Mouse (Mus musculus) CD8-positive naive resting alpha-beta T cell, adult 2 months (primary cell): ENCODE measurements around the gene Ccdc154.
"Not testable (repeated sequence)": the region's sequence is repeated elsewhere in the genome, so short reads cannot be mapped to it uniquely, and the experiment has no call there.

ENCODE experiments used
- DNase-seq, 2 experiments: peaks; one replicate each; pipeline ENCODE4 v3.0.0; 2022; ENCODE audit warnings: low read depth in 2 of 2, low spot score in 2 of 2

The Ccdc154 gene

DNA sequence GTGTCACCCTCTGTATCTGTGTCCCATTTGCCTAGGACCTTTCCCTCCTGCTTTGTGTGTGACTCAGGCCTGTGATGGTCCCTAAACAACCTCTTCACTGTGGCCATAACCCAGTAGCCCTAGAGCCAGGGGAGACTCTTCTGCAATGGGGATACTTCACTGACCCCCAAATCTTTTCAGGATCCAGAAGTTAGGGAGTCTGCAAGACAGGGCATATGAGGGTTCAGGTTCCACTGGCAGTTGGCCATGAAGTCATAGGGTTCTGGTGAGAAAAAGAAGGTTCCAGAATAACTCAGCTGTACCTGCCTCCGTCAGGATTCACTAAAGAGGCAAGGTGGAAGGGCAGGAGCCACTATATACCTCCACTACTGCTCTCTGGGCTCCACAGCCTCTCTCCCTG lies at the start of gene Ccdc154:
Gene Ccdc154, plus strand, starts transcription at position 301 of the 400 bp plus-strand sequence.
- DNase-seq = no peak

DNA sequence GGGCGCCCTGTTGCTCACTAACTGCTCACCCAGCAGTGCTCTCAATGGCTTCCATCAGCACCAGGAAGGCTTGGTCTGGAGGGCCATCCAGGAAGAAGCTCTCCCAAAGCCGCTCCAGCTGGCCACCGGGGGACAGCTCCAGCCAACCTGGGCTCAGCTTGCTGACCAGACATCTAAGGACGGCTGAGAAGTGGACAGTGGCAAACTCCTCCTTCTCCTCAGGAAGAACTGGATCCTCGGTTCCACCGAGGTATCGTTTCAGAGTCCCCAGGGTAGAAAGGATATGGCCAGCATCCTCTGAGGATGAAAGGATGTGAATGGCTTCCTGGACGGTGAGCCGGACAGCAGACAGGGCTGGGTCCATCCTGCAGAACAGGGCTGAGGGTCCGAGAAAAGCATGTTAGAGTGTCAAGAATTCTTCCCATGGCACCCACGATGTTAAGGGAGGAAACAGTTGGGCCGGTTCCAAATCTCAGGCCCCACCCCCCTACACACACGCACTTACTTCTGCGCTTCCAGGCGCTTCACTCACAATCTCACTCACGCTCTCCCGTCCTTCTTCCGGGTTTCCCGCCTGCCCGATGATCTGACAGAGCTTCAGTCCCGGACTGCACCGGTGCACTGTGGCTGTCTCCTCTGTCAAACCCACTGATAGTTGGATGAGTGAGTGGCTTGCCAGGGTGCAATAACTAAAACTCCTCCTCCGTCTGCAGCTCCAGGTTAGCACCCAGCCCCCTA lies 47.2 kb upstream of the Ccdc154 start:
- no peak for DNase-seq

DNA sequence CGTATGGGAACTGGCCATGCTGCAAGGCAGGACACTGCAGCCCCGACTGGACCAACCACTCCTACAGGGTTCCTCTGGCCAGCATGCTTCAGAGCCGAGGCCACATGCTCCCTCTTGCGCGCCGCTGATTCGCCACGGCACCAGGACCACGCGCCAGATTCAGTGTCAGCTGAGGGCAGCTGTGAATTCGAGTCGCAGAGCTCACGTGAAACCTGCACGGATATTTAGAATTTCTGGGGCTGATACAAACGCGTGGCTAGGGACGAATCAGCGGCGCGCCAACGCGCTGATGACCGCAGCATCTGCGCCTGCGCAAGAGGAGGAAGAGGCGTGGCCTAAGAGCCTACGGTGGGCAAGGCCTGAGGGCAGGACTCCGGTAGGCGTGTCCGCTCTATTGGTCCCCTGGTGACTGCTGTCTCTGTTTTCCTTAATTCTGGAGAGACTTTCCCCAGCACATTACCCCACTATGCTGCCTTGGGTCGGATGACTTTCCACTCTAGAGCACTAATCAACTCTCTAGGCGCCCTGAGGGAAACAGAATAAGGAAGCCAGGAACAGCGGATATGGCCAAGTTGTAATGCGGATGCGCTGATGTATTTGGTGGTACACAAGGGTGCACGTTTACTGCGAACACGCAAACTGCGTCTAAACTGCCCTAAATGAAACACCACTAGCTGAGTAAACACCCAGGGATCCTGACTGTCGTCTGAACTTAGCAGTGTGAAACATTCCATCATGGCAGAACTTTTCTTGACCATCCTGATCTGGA lies 46.4 kb upstream of the Ccdc154 start, which contains the start of gene Telo2:
Gene Telo2, minus strand, starts transcription at position 304 of the 769 bp plus-strand sequence.
- DNase-seq = peak; percentile 82 to 92

DNA sequence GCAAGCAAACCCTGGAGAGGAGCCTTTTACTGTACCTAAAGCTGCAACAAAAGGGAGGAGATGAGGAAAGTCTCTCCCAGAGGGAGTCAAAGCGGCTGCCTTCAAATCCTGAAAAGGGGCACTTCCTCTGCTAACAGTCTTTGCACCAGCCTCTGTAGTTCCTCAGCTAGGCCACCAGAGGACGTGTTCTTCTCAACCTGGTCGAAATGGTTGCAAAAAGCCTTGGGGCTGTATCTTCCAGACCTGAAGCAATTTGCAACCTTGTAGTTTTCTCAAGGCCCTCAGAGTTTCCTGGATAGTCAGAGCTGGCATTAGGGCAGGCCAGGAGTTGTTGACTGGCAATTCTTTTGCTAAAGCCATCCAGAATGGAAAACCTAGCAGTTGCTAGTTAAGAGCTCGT lies 45.0 kb upstream of the Ccdc154 start:
- DNase-seq = peak; percentile 25 to 55

DNA sequence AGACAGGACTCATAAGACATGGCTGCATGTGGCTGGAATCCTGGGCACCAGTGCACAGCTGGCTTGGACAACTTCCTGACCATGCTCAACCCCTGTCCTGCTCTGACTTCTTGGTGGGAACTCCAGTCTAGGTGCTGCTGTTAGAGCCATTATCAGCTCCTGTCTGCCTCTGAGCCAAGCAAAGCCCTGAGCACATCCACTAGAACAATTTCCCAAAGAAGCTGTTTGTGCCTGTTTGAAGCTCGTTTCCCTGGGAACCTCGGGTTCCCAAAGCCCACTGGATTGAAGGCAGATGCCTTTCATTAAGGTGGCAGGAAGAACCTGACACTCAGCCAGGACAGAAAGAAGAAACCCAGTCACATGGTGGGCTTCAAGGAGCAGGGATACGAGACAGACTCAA lies 41.9 kb upstream of the Ccdc154 start, which contains the start of gene Ptx4:
Gene Ptx4, plus strand, starts transcription at position 355 of the 400 bp plus-strand sequence.
- no peak for DNase-seq

DNA sequence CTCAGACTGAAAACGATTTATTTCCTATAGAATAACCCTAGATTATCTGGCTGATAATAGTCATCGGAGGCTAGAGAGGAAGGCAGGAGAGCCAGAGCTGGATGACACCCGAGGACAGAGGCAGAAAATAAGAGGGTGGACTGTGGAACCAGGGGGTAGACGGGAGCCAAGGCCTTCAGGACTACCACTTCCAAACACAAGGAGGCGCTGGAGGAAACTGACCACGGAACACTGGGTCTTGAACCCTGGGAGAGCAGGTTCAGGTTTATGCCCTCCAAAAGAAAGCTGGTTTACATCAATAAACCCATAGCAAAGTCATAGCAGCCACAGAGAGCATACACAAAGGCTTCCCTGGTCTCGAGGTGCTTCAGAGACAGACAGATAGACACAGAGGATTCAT lies 38.3 kb upstream of the Ccdc154 start:
- DNase-seq = peak; percentile 33 to 58

DNA sequence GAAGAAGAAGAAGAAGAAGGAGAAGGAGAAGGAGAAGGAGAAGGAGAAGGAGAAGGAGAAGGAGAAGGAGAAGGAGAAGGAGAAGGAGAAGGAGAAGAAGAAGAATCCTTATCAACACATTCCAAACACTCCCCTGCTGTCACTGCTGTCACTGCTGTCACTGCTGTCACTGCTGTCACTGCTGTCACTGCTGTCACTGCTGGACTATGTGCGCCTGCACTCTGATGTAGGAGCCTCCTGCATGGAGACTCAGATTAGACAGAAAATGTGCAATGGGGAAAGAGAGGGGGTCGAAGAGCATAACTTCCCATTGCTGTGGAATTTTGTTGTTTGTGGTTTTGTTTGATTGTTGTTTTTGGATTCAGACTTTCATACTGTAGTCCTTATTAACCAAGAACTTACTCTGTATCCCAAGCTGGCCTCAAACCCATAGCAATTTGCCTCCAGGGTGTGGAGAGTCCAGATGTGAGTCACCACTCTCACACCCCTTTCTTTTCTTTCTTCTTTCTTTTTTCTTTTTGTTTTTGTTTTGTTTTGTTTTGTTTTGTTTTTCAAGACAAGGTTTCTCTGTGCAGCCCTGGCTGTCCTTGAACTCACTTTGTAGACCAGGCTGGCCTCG lies 36.7 kb upstream of the Ccdc154 start:
- not testable (repeated sequence) for DNase-seq

DNA sequence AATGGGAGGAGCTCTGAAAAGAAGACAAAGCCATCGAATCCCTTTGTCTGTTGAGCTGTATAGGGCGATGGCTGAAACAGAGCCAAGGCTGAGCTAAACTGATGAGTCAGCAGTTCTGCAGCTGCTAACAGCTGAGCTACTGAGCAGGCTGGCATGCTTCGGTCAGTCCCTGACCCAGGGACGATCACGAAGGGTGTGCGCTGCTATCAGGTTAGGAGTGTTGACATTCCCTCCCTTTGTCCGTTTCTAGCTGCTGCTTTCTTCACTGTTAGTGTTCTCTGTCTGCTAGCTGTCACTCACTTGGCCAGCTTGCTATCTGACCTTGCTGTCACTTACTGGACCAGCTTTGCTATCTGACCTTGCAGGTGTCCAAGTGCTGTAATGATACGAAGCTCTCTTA lies 35.2 kb upstream of the Ccdc154 start:
- no peak for DNase-seq

DNA sequence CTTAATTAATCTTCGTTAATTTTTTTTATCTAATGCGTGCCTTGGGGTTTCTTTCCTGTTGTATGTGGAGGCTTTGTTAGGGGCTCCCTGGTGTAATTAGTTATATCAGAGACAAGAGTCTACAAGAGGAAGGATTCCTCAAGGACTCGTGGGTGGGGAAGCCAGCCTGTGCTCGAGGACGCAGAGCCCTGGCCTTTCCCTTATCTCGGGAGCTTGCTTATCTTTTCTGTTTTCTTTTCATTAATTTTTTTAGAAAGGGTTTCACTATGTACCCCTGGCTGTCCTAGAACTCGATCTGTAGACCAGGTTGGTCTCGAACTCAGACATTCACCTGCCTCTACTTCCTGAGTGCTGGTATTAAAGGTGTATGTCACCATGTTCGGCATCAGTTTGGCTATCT lies 34.6 kb upstream of the Ccdc154 start:
- DNase-seq = no peak

DNA sequence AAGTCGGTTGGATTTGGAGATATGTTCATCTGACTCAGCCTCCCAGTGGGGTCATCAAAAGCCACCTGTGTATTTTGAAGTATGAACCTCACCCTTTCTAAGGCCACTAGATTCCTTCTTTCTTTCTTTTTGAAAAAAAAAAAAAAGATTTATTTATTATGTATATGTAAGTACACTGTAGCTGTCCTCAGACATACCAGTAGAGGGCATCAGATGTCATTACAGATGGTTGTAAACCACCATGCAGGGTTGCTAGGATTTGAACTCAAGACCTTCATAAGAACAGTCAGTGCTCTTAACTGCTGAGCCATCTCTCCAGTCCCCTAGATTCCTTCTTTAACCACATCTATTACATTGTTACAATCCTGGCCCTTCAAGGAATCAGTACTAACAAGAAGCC lies 32.2 kb upstream of the Ccdc154 start:
- DNase-seq = no peak

DNA sequence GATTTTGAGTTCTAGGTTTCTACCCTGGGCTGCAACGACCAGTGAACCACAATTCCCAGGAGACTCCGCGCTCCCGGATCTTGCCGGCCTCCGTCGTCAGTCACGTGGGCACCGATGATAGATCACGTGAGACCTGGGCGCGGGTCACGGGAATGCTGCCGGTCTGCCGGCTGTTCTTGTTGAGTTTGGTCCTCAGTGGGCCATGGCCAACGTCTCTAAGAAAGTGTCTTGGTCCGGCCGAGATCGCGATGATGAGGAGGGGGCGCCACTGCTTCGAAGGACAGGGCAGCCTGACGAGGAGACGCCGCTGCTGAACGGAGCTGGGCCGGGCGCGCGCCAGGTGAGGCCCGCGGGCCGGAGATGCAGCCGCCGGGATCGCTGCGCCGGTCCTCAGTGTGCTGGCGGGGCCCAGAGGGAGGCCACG lies 29.0 kb upstream of the Ccdc154 start, which contains the start of gene Clcn7:
Gene Clcn7, plus strand, starts transcription at position 117 of the 424 bp plus-strand sequence.
- peak; percentile 70 to 77 for DNase-seq

DNA sequence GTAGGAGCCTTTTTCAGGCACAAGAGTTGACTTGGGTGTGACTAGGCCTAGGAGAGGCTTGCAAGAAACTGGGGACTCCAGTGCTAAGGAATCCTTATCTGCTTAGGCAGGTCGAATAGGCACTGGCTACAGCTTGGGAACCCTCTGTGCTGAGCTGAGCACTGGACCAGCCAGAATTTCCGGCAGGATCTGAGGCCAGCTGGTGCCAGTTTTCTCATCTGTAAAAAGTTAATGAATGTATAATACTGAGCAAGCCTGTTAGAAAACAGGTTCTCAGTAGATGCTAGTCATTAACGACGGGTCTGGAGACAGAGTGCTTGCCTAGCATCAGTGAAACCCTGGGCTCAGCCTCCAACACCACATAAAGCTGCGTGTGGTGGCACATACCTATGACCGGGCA lies 26.6 kb upstream of the Ccdc154 start:
- no peak for DNase-seq

DNA sequence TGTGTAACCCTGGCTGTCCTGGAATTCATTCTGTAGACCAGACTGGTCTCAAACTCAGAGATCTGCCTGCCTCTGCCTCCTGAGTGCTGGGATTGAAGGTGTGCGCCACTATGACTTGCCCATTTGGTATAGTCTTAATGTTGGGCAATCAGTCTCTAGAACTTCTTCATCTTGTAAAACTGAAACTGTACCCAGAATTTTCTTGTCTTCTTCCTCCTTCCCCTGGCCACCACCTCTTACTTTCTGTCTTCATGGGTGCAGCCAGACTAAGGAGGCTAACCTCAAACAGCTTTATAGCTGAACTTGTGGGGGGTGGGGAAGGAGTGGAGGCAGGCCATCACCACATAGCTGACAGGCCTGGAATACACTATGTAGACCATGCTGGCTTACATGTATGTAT lies 23.5 kb upstream of the Ccdc154 start:
- no peak for DNase-seq

DNA sequence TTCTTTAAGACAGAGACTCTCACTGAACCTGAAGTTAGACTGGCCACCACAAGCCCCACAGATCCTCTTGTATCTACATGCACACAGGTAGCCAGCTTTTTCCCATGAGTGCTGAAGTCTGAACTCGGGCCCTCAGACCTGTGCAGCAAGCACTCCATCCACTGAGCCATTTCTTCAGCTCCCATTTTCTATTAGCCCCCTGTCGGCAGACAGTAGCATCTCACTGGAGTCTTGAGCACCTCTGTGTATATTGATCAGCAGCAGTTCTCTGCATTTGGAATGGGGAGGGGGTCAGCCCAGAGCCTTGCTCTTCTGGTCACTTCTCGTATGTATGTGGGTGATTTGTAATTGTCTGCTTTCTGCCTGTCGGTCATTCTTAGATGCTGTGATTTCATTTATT lies 22.3 kb upstream of the Ccdc154 start:
- DNase-seq = no peak

DNA sequence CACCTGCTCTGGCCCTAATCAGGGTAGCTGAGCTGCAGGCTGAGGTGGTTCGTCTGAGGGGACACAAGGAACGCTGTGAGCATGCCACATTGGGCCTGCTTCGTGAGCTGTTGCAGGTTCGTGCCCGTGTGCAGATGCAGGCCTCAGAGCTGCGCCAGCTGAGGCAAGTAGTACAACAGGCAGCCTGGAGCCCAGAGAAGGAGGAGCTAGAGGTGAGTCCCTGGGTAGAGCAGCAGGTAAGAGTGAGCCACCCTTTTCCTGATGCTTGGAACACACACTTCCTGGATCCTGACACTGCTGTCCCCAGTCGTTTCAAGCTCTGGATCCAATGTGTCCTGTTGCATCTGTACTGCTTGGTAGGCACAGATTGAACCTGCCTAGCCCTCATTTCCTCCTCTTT lies 1.1 kb downstream of the Ccdc154 start:
- no peak for DNase-seq

DNA sequence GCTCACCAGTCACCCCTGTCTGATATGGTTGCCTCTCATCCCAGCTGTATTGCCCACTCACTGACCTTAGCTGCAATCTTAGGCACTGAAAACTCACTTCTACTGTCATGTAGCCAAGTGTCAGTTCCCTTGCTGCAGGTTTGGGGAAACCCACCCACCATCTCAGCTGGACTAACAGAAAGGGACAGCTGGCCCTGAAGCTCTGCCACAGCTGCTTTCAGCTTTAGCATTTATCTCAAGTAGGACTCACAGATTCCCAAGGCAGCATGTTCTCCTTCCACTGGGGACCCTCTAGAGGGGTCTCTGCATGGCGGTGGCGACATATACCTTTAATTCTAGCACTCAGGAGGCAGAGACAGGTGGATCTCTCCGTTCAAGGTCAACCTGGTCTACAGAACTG lies 2.5 kb downstream of the Ccdc154 start:
- no peak for DNase-seq

DNA sequence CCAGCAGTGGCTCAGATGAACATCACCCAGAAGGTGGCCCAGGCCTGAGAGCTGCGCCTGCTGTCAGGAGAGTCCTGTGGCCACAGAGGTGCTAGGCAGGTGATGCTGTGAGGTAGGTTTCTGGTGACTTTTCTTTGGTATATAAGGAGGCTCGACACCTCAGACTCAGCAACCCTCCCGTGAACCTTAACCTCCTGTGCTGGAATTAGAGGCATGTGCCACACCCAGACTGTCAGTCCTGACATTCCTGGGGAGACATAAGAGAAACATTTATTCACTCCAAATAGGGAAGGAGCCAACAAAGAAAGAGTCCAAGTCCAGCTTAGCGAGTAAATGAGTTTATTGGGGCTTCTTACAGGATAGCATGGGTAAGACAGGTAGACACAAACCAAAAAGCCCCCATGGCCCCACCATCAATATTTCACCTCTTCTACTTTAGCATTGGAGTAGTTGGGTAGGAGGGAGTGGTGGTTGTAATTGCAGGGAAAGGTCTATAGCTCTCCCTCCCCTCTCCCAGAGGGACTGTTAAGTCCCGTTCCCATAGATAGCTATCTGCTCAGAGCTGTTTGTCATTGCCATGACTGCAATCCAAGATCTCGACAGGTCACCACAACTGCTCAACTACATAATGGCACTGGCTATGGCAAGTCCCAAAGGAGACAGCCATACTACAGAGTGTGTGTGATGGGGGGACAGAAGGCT lies 3.9 kb downstream of the Ccdc154 start:
- DNase-seq = no peak

DNA sequence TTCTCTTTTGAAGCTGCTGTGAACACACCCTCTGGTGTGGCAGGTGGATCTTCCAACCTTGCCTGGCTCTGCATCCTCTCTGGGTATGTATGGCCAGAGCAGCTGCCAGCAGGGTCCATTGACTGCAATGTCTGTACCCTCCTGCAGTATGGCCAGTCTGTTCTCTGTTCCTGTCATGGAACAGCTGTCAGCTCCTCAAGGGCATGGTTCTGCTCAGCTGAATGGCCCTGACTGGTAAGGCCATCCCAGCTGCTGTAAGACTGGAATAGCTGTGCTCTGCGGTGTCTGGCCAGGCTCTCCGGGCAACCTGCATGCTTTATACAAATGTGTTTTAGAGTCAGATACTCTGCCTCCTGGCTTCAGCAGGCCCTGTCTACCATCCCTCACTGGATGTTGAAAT lies 7.4 kb downstream of the Ccdc154 start:
- no peak for DNase-seq

DNA sequence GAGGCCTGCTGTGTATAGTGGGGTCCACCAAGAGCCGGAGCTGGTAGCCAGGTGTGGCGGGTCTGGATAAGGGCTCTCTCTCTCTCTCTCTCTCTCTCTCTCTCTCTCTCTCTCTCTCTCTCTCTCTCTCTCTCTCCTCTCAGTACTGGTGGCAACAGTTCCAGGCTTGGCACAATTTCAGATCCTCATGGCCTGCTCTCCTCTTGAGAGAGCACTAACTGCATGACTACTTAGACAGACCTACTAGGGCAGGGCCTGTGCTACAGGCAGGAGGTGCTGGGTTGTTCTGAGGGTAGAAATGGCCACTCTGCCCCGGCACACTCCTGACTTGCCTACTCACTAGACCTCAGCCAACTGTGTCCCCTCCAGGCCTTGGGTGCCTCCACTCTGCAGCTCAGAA lies 10.3 kb downstream of the Ccdc154 start:
- no peak for DNase-seq

DNA sequence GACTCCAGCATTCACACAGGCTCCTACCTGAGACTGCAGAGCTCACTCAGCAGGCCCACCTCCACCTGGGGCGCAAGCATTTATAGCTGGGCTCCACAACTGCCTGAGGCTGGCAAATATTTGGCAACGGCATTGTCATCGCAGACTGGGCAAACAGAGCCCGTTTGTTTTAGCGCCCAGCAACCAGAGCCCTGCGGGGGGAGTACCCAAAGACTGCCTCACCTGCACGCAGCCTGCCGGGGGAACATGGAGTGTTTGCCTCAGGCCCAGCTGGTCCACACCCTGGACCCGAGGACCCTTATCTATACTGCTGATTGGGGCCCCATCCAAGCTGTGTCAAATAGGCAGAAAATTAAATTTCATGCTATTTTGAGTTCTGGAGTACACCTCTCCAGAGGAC lies 13.2 kb downstream of the Ccdc154 start, which contains the start of gene Gm38655:
Gene Gm38655, minus strand, starts transcription at position 61 of the 400 bp plus-strand sequence.
- no peak for DNase-seq

DNA sequence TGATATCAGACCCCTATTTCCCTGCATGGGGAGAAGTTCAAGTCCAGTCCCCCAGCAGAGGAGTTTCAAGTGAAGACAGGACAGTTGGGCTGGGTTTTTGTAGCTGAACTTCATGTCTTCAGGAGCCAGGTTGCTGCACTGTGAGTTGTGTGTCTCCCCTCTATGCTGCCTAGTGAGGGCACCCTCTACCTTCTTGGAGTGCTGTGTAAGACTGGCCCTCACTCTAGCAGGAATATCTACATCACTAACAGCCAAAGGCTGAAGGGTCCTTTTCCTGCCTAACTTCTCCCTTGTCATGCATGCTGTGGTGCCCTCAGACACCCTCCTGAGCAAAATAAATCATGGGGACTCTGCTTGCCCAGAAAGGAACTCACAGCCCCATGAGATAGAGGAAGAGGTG lies 21.0 kb downstream of the Ccdc154 start:
- DNase-seq = no peak
